Mouse (Mus musculus): Measurements from ENCODE around the gene Mybbp1a. TPM values are rescaled to one million over a fixed set of nuclear protein-coding genes. Genes with fewer than 3 reads are reported as not detected.

Gene Mybbp1a
- 57.0 and 61.2 TPM in 2 replicates for polyA plus RNA-seq (2012; rRNA removed)

GRCm38 (mm10) chr11:72440965-72441664 lies at the start of gene Mybbp1a:
Gene Mybbp1a (plus strand): TSS chr11:72441355.

GRCm38 (mm10) chr11:72411093-72411921 lies 29.8 kb upstream of the Mybbp1a start, which contains the start of gene Smtnl2:
Gene Smtnl2 (minus strand): TSS chr11:72411713.

GRCm38 (mm10) chr11:72434963-72435693 lies 6.0 kb upstream of the Mybbp1a start, which contains the start of gene Ggt6:
Gene Ggt6 (plus strand): TSS chr11:72435526.

GRCm38 (mm10) chr11:72489881-72490301 lies 48.7 kb downstream of the Mybbp1a start, which contains the start of gene Spns2:
Gene Spns2 (minus strand): TSS chr11:72489904.

Other genes with a start within 250 kb of the Mybbp1a start
- 0.08 and 0.09 TPM in 2 replicates for gene Gm43951, start 234.5 kb upstream of the Mybbp1a start, polyA plus RNA-seq (2012; rRNA removed)
- 2.1 and 2.2 TPM in 2 replicates for gene 4933427D14Rik, start 233.9 kb upstream of the Mybbp1a start, polyA plus RNA-seq (2012; rRNA removed)
- gene Txndc17, start 233.8 kb upstream of the Mybbp1a start, polyA plus RNA-seq (2012; rRNA removed) = 47.2 and 50.0 TPM in 2 replicates
- 8.2 and 8.4 TPM in 2 replicates for gene Med31, start 225.8 kb upstream of the Mybbp1a start, polyA plus RNA-seq (2012; rRNA removed)
- gene Slc13a5, start 174.1 kb upstream of the Mybbp1a start, polyA plus RNA-seq (2012; rRNA removed) = not detected in 2 replicates
- 2.6 and 3.7 TPM in 2 replicates for gene Xaf1, start 139.7 kb upstream of the Mybbp1a start, polyA plus RNA-seq (2012; rRNA removed)
- gene Fbxo39, start 126.9 kb upstream of the Mybbp1a start, polyA plus RNA-seq (2012; rRNA removed) = not detected in 2 replicates
- 0.01 and 0.05 TPM in 2 replicates for gene Tekt1, start 78.9 kb upstream of the Mybbp1a start, polyA plus RNA-seq (2012; rRNA removed)
- gene Smtnl2, start 29.6 kb upstream of the Mybbp1a start, polyA plus RNA-seq (2012; rRNA removed) = 1.0 and 1.3 TPM in 2 replicates
- 0.14 and 0.15 TPM in 2 replicates for gene Ggt6, start 5.8 kb upstream of the Mybbp1a start, polyA plus RNA-seq (2012; rRNA removed)
- gene Spns2, start 48.5 kb downstream of the Mybbp1a start, polyA plus RNA-seq (2012; rRNA removed) = 7.0 and 10.1 TPM in 2 replicates
- gene Spns3, start 109.2 kb downstream of the Mybbp1a start, polyA plus RNA-seq (2012; rRNA removed) = 1.1 and 1.3 TPM in 2 replicates
- gene Ube2g1, start 165.9 kb downstream of the Mybbp1a start, polyA plus RNA-seq (2012; rRNA removed) = 8.5 and 9.6 TPM in 2 replicates
- 9.7 and 12.4 TPM in 2 replicates for gene Ankfy1, start 248.7 kb downstream of the Mybbp1a start, polyA plus RNA-seq (2012; rRNA removed)

Measured in liver, embryonic 14 days (tissue).